In genomic region chr7:81143056-81143455, GRCm38 (mm10) we compare ENCODE assay signal across 15 mouse cellular contexts. TPM values are rescaled to one million over a fixed set of nuclear protein-coding genes. Genes with fewer than 3 reads are reported as not detected.
"Had no signal": no experiment of that assay in that cellular context is flagged by ENCODE, and none has a peak within 500 bp of the region (broad histone marks: within the 10 kb centered on the region; RNA-seq: fewer than 3 reads in every experiment).

No protein-coding gene starts in this region.

RNA-seq across cellular contexts. Expression of gene Slc28a1, which starts 28.5 kb away (rescaled TPM):
- total RNA-seq: hematopoietic stem cell, adult 5-6 weeks; layer of hippocampus, adult 2 months; layer of hippocampus, adult 8-10 months; layer of hippocampus, postnatal 10 days; layer of hippocampus, postnatal 14 days; layer of hippocampus, postnatal 25 days; layer of hippocampus, postnatal 36 days had no signal
- polyA plus RNA-seq: hindbrain, embryonic 10.5 days; hindbrain, embryonic 11.5 days; hindbrain, embryonic 12.5 days; hindbrain, embryonic 13.5 days; hindbrain, embryonic 14.5 days; hindbrain, embryonic 15.5 days; hindbrain, embryonic 16.5 days; inflammation-experienced regulatory T-cells, adult 6 months had no signal
